Mouse (Mus musculus) Muller cell, postnatal 12 days (primary cell): ENCODE measurements around the gene Agk.
A peak's percentile ranks its signal among the peaks of the same experiment; 100 is the strongest.

Source experiments
- DNase-seq: peaks from one replicate; pipeline ENCODE4 v3.0.0-alpha.2; 2015; ENCODE audit errors: inconsistent ontology term

Agk gene

GRCm38 (mm10) chr6:40411085-40411484 is 86.1 kb downstream of the Agk start:
- no peak for DNase-seq

- no peak for DNase-seq
Measured at GRCm38 (mm10) chr6:40413046-40413445, 88.1 kb downstream of the Agk start.

- no peak for DNase-seq
Measured at GRCm38 (mm10) chr6:40413565-40413964, 88.6 kb downstream of the Agk start.

DNA sequence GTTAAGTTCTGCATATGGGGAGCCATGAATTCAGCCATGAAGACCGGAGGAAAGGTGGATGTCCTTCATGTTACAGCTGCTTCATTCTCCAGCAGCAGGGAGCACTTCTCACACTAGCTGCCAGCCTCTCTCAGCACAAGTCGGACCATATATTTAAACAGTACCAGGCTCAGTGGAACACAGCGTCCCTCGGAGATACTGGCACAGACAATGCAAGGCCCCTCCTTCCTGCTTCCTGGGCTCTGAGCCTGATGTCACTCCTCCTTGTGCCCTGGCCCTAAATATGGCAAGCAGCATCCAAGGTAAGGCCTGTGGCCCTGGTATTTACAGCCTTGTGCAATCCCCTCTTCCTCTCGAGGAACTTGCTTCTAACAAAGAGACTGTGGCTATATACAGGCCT is 90.8 kb downstream of the Agk start:
- no peak for DNase-seq

GRCm38 (mm10) chr6:40418386-40418785 is 93.4 kb downstream of the Agk start:
- DNase-seq, result no peak

DNA sequence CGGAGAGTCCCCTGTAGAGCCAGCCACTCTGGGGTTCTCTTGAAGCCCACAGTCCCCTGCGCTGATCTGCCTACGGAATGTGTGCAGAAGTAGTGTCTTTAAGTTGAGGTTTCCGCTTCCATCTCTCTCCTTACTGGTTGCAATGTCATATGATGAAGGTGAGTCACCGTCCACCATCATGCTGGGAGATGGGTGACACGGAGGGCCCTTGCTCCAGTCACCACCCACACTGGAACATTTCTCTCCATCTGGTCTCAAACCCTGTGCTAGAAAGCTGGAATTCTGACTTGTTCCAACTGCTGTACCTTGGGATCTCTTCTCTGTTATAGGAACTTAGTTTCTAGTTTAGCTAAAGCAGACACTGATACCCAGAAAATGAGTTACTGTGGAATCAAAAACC is 96.1 kb downstream of the Agk start:
- DNase-seq, result no peak

DNA sequence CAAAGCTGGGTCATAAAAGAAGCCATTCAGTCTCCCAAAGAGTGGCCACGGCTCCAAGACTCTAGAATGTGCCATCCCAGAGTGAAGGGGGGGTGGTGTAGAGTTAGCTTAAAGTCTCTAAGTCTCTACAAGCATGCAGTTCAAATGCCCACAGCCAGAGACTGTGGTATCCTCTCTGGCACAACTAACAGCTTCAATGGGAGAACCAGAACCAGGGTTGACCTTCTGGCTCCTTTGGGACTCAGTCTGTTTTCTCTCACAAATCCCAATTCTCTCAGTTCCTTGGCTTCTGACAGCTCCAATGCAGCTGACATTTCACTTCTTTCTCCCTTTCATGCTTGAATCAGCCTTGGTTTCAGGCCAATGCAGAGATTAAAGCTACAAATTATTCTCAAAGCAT is 98.0 kb downstream of the Agk start:
- no peak for DNase-seq

DNA sequence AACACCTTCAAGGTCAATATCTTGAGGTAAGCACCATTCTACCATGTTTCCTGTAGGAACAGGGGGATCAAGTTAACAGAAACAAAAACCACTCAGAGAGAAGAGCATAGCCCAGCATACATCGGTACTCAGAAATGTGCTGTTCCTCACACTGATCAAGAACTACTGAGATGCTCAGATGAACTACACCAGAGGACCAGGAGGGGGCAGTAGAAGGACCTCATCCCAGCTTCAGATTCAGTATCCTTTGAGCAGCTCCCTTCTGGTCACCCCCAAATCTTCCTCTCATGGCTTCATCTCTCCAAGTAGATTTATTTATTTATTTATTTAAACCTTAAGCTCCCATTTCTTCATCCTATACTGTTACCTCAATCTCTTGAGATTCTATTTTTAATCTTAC is 98.8 kb downstream of the Agk start:
- DNase-seq, result peak; percentile 7

- no peak for DNase-seq
Measured at GRCm38 (mm10) chr6:40427441-40427840, 102.5 kb downstream of the Agk start.

DNA sequence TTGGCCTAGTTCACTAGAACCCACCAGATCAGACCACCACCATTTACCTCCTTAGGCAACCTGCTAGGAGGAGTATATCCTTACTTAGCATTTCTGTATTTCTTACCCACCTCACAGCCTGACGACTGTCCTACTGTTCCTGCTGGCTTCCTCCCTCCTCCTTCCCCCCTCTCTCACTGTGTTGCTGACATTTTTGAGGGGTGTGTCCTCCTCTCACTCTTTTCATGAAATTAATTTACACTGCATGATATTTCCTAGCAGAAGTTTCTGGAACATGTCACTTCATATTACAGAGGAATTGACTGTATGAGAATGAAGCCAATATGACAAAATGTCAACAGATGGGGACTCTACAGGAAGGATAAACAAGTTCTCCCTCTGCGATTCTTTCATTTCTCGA is 103.7 kb downstream of the Agk start:
- no peak for DNase-seq

- DNase-seq, result peak; percentile 12
Measured at GRCm38 (mm10) chr6:40429521-40429931, 104.6 kb downstream of the Agk start.

DNA sequence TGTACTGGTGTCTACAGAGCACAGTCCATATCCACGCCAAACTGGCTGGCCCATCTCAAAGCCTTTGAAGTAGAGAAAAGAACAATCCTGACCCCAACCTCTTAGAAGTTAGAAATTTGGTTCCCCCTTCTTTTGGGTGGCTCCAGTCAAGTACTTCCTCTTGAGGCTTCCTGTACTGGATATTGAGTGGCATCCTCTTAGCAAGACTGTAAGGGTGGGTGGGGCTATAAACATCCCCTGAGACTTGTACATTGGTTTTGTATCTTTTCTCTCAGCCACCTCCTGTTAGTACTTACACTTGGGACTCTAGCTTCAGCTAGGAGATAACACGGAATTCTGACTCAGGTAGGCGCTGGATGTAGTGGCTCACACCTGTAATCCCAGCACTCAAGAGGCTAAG is 105.3 kb downstream of the Agk start:
- no peak for DNase-seq

DNA sequence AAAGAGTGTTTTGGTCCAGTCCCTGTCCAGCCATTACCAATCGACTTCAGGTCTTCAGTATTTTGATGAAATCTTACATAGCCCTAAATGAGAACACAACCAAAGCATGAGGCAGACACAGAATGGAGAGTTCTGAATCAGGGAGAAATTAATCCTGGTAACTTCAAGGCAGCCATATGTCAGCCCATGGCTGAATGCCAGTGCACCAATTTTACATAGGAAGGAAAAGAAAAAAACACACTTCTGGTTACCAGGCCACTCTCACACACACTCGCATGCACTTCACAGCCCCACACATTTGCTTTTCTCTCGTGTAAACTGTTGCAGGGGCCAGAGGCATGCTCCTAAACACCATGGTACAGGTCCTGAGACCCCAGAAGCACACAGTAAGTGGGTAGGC is 105.9 kb downstream of the Agk start:
- no peak for DNase-seq

- no peak for DNase-seq
Measured at GRCm38 (mm10) chr6:40431356-40431755, 106.4 kb downstream of the Agk start.

DNA sequence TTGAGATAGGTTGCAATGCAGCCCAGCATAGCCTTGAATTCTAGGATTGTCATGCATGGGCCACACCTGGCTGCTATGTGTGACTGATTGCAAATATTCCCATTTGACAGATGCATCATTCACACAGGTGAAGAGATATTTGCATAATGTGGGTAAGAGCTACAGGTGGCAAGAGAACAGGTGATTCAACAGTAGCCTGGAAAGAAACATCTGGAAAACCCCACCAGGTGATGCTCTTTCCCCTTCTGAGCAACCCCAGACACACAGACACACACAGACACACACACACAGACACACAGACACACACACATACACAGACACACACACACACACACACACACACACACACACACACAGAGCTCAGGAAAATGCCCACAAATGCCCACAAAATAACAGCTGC is 106.8 kb downstream of the Agk start:
- no peak for DNase-seq

DNA sequence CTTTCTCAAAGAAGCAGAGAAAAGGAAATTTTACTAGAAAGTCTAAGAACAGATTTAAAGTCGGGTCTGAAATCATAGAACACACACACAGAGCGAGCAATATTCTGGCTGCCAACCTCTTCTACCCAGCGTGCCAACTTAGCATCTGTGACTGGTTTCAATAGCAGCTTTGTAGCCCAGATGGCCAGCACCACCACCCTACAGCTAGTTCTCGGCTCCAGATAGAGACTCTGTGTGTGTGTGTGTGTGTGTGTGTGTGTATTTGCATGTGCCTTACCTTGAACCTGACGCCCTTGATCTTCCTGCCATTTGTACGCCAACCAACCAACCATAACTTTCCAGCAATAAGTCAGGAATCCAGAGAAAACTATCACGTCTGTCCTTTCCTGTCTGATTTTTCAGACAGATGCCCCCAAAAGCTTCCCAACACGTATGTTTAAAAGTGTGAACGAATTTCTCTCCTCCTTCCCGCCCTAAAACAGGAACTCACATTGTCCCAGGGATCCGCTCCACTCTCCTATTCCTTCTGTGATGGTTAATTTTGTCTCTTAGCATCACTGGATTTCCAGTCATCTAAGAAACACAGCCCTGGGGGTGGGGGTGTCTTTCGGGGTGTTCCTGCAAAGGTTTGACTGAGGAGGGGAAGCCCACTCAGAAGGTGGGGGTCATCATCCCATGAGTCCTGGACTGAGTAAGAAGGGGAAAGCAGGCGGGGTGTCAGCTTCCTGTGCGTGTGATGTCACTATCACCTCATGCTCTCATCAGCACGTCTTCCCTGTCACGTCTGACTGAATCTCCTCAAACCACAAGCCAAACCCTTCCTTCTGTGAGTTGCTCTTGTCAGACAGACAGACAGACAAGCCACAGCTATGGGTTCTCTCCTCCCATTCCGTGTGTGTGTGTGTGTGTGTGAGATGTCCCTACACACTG is 107.6 kb downstream of the Agk start:
- no peak for DNase-seq

DNA sequence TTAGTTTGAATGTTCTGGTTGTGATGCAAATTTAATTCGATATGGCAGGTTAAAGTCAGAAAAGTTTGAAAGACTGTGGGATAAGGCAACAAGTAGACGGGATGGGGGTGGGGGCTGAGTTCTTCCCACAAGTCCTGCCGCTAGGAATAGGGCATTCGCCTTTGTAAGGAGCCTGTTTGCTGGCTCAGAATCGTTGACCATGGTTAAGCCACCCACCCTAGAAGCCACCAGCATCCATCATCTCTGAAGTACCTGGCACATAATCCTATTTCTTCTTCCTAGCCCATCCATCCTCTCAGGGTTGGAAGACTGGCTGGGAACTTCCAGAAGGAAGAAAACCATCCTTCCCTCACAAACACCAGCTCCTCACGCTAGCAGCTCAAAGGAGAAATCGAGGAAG is 109.7 kb downstream of the Agk start:
- DNase-seq, result no peak

- DNase-seq, result peak; percentile 67
Measured at GRCm38 (mm10) chr6:40435151-40436046, 110.4 kb downstream of the Agk start.

- peak; percentile 81 for DNase-seq
Measured at GRCm38 (mm10) chr6:40436047-40436483, 111.1 kb downstream of the Agk start, which contains the start of gene E330009J07Rik. E330009J07Rik (minus strand) TSS chr6:40436135.

DNA sequence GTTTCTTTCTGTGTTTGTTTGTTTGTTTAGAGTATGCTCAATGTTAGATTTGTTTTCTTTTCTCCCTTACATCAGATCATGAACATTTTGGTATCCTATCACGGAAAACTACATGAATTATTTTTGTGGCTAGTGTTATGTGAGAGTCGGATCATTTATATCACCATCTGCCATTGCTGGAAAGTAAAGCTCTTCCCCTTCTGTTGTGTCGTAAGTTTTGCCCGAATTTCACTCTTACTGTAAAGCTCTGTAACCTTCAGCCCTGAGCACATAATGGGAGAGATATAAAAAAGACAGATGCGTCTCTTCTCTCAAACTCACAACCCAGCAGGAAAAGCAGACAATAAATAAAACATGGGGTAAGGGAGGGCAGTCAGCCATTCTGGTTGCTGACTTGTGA is 114.0 kb downstream of the Agk start, which contains the start of gene Wee2:
Gene Wee2 (plus strand): TSS at position 153 of the 400 bp plus-strand sequence.
- DNase-seq, result no peak

DNA sequence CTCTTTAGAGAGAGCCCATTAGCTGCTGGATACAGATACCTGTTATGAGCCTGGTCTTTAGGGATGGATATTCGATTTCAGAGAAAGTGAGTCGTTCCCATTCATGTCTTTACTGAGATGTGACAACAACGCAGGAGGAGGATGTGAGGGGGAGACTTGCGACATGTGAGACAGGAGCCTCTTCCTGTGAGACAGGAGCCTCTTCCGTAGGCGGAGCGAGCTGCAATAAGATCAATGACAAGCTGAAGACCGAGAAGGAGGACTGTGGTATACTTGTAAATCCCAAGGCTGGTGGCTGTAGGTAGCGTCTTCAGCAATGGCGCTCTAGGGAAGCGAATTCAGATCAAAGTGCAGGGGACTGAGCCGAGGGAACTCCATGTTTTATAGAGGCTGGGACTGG is 114.8 kb downstream of the Agk start:
- no peak for DNase-seq

GRCm38 (mm10) chr6:40441276-40441675 is 116.3 kb downstream of the Agk start:
- no peak for DNase-seq
